Mouse (Mus musculus): ENCODE results near the gene Ttc4.

The Ttc4 gene

DNA sequence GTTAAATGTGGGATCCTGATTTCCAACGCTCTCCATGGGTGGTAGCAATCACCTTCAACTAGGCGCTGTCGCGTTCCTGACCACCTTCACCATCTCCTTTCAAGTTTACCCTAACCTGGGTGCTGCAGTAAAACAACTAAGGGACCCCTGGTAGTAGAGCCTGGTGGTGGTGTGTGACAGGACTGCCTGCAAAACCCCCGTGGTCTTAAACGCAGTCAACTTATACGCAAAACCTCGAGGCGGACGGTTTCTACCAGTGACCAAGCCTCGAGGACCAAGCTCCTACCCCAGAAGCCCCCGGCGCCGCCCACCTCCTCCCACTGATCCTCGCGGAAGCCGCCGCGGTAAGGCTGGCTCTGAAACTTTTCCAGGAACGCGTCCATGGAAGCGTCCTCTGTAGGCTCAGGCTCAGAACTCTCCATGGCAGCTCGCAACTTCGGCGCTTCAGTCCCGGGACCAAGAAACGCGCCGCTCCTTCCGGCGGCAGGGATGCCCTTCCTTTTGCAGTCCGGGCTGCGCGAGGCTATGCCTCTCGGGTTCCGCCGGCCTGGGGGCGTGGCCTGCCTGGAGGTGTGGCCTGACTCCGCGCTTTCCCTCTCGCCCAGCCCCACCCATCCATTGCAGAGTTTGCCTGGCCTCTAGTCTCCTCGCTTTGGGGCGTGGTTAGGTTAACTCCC, at the start of gene Ttc4:
Gene Ttc4, minus strand, starts transcription at position 503 of the 677 bp plus-strand sequence.
- peak; percentile 61 for DNase-seq (ENCODE audit: extremely low spot score, low read depth, low spot score)

DNA sequence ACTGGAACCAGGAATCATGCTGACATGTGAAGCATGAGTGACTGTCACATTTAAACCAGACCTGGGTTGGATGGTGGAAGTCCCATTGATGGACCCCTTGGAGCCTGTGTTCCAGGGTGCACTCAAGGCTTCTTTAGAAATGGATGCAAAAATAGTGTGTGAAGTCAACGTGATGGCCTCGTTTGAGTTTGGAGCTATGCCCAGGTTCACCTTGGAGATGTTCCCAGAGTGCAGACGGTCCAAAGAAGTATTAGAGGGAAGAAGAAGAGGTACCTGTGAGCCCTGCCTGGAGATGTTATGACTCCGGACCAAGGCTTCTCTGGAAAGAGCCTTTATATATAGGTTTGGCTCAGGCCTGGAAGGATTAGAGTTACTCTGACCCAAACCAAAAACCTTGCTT, 41.9 kb upstream of the Ttc4 start:
- no peak for DNase-seq (ENCODE audit: extremely low spot score, low read depth, low spot score)

DNA sequence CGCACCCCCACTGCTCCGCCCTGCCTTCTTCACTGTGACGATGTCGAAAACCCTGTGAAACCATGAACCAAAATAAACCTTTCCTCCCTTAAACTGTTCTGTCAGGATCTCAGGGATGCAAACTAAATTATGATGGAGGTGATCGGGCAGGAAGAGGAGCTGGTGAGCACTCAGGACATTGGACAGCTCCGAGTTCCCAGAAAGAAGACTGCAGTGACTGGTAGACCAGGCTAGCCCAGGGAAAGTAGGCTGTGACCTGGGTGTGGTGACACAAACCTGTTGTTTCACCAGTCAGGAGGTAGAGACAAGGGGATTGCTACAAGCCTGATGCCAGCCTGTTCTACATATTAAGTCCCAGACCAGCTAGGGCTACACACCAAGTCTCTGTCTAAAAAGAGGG, 34.9 kb upstream of the Ttc4 start:
- no peak for DNase-seq (ENCODE audit: extremely low spot score, low read depth, low spot score)

DNA sequence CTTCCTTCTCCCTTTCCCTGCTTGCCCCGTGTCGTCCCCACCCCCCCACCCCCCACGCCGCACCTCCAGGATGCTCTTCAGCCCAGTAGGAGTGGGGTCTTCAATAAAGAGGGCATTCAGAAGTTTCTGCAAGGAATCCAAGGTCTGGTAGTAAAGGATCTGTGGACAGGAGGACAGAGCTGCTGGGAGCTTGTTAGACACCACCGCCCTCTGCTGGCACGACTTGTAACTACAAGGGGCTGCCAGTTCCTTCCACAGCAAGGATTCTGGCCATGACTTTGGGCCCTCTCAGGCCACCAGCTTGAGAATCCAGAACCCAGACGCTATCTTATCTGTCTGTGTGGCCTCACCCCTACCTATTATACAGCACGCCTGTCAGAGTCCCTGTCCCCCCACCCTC, 29.7 kb upstream of the Ttc4 start:
- DNase-seq (ENCODE audit: extremely low spot score, low read depth, low spot score) = no peak

DNA sequence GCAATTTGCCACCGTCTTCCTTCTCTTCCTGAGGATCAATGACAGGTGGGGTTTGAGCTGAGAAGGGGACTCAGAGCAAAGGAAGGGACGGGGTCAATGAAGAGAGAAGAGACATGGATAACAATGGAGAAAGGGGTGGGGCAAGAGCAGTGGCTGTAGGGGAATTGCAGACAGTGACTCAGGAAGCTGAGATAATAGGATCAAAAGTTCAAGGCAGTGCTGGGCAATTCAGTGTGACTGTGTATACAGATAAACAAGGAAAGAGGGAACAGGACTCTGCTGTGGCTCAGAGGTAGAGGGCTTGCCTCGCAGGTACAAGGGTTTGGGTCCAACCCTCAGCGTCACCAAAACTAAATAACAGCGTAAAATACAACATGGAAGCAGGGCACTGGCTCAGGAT, 29.2 kb upstream of the Ttc4 start:
- no peak for DNase-seq (ENCODE audit: extremely low spot score, low read depth, low spot score)

DNA sequence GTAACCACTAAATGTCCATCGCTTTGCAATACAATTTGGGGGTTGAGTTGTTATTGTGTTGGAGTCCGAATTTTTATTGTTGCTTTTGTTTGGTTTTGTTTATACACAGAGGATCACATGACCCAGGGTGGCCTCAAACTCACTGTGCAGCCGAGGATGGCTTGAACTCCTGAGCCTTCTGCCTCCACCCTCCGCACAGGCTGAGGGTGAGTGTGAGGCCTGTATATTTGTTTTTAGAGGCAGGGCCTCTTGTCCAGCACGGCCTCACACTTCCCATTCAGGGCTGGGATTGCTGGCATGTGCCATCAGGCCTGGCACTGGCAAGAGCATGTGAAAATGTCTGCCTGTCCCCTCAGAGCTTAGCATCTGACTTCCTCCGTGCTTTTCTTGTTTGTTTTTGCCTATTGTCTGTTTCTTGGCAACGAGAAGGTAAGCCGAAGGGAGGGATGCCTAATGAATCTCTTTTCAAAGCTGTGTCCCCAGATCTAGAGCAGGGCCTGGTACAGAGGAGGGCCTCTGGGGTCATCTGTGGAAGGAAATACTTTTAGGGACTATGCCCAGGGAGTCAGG, 26.4 kb upstream of the Ttc4 start:
- DNase-seq (ENCODE audit: extremely low spot score, low read depth, low spot score) = no peak

DNA sequence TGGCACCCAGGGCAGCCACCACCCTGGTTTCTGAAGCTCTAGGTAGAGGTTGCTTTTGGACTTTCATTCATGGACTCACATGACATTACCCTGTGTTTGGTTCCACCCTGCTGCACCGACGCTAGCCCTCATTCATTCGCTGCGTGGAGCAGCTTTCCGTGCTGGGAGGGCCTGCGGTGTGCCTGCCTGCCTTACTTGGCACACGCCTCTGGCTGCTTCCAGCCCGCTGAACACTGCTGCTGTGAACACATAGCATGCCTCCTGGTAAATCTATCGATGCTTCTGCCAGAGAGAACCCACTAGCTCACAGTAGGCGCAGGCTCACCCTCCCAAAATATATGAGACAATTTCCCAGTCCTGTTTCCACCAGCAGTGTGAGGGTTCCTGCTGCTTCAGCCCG, 25.7 kb upstream of the Ttc4 start:
- no peak for DNase-seq (ENCODE audit: extremely low spot score, low read depth, low spot score)

DNA sequence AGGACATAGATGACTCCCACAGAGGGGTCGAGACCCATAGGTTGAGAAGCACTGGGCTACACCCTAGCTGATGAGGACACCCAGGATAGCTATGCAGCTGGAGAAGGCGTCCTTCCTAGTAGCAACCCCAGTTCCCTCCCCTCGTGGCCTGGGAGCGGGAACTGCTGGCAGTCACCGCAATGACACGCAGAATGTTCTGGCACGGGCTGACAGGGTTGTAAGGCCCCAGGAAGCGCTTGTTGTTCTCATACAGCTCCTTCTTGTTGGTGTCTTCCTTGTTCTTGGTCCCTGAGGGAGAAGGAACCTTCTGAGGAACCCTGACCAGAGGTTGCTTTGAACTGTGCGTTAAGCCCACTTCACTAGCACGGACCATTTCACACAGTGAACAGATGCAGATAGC, 25.2 kb upstream of the Ttc4 start:
- DNase-seq (ENCODE audit: extremely low spot score, low read depth, low spot score) = no peak

DNA sequence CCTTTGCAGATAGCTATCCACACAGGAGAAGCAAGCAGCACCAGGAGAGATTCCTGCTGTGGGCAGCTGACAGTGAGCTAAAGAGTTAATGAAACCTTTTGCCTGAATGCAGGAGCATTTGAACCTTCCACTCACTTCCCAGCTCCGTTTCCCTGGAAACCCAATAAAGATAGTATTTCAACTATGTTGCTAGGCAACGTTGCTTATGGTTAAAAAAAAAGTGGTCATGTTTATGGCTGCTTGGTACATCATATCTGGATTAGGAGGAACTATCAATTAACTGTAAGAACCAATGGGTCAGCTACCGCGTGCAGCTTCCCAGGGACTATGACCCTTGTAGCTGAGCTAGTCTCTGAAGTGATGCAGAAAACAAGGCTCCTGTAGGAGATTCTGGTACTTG, 22.1 kb upstream of the Ttc4 start:
- DNase-seq (ENCODE audit: extremely low spot score, low read depth, low spot score) = no peak

DNA sequence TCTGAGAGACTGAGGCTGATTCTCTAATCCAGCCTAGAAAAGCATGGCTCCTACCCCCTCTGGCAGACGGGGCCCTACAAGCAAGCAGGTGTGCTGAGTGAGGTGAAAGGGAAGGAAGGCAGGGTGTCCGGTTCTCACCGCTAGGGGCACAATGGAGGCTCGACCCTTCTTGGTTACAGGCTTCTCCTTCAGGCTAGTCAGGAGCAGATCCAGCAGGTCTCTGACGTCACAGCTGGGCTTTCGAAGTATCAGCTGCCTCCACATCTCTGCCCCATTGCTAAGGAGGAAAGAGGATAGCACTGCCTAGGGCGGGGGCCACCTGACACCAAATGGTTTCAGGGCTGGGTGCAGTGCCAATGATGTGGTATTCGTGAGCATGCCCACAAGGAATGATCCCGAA, 21.2 kb upstream of the Ttc4 start:
- peak; percentile 42 for DNase-seq (ENCODE audit: extremely low spot score, low read depth, low spot score)

DNA sequence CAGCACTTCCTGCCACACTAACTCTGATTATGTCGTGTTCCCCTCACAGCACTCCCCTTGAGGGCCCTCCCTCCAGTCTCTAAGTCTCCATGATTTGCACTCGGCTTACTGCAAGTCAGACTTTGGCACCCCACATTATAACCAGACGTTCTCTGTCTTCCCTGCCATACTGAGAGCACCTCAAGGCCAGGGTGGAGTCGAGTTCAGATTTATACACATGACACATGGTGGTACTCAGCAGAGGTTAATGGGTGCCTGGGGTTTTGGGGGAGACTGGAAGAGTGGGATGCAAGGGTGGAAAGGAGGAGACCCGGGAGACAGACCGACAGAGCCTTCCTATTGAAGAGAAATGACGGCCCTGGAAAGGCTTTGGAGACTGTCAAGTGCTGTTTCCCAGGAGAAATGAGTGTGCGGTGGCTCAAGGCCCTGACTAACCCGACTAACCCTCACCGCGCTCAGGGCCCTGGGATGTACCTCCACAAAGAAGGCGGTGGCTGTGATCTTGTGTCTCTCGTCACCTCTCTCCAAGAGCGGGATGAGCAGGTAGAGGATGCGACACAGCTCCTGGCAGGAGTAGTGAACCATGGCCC, 15.2 kb upstream of the Ttc4 start:
- no peak for DNase-seq (ENCODE audit: extremely low spot score, low read depth, low spot score)

DNA sequence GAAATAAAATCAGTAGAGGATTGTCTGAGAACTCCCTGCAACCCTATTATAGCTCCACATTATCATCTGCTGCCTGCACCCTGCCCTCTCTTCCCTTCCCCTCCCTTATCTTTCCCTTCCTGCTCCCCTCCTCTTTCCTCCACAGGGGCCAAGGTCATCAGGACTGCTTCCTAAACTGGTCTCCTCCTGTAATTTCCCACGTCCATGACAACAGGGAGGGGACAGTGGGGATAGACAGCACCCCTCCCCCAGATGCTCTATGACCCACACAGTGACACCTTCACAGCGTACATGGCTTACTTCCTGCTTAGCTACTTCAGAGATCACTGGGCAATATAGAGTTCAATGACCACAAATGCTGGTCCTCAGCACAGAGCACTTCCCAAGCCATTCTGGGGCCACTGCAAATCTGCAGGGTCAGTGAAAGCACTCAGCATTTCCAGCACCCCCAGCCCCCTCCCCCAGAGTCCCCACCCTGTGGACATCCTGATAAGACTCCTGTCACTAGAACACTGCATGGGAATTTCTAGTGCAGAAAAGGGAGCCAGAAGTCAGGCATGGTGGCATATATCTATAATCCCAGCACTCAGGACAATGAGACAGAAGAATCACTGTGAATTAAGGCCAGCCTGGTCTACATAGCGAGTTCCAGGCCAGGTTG, 10.0 kb upstream of the Ttc4 start:
- no peak for DNase-seq (ENCODE audit: extremely low spot score, low read depth, low spot score)

DNA sequence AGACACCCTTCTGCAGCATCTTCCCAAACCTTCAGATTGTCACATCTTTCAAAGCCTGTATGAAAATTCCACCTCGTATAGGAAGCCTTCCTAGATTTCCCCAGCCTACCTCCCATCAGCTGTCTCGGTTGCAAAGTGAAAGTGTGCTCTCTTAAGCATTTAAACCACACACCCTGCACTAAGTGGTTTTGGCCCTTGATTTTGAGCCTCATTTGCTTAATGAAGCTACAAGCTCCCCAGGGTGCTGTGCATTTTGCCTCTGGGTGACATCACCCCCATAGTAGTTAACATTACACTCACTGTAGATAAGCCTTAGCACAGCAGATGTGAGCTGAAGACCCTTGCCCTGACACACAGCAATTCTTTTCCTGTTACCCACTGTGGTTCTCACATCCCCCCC, 2.2 kb upstream of the Ttc4 start:
- DNase-seq (ENCODE audit: extremely low spot score, low read depth, low spot score) = no peak

DNA sequence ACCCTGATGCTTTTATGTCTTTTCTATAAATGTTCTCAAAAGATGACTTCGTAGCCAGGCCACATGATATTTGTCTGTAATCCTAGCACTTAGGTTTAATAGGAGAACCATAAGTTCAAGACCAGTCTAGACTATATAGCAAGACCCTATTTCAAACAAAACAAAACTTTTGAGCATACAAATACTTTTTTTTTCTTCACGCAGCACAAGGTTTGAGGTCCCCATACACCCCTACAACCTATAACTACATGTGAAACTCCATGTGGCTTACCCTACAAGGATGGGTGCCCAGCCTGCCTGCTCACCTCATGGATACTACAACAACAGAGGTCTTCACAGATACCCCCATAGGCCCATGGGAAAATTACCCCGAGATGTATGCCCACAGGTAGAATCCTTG, 408 bp upstream of the Ttc4 start:
- no peak for DNase-seq (ENCODE audit: extremely low spot score, low read depth, low spot score)

DNA sequence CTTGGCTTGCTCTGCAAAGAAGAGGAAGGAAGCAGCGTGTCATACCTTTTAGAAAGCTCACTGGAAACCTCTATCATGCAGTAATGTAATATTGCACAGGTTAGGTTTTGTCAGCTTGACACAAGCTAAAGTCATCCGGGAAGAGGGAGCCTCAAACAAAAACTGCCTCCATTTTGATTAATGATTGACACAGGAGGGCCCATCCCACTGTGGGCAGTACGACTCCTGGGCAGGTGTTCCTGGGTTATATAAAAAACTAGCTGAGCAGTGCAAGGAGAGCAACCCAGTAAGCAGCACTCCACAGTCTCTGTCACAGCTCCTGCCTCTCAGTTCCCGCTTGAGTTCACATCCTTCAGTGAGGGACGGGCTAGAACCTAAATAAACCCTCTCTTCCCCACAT, 2.0 kb downstream of the Ttc4 start:
- no peak for DNase-seq (ENCODE audit: extremely low spot score, low read depth, low spot score)

DNA sequence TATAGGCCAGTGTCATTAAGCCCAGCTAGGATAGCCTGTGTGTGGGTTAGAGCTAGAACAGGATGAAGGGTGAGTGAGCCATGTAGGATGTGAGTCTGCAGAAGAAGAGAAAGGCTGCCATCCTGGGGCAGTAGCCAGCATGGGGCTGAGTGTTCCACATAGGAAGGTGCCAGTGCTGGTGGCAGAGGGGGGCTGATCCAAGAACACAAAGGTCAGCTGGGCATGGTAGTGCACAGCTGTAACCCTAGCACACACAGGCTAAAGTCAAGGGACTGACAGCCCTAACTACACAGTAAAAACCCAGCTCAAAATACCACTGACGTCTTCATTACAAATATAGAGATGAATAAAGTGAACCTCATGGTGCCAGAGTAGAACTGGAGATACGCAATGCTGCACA, 12.2 kb downstream of the Ttc4 start:
- no peak for DNase-seq (ENCODE audit: extremely low spot score, low read depth, low spot score)

DNA sequence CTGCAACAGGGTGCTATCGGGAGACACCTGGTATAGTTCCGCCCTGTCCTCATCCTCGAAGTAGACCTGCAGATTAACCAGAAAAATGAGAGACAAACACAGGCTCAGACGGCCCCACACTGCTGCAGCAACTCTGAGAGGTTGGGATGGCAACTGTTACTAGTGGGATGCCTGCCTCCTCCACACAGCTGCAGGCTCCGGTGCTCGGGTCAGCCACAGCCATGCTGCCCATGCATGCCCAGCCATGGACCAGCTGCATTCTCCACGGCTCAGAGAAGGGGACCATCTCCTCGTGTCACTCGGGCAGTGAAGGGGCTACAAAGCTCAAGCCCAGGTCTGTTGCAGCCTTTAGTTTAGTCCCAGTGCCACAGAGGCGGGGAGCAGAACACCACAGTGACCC, 13.1 kb downstream of the Ttc4 start:
- DNase-seq (ENCODE audit: extremely low spot score, low read depth, low spot score) = no peak

DNA sequence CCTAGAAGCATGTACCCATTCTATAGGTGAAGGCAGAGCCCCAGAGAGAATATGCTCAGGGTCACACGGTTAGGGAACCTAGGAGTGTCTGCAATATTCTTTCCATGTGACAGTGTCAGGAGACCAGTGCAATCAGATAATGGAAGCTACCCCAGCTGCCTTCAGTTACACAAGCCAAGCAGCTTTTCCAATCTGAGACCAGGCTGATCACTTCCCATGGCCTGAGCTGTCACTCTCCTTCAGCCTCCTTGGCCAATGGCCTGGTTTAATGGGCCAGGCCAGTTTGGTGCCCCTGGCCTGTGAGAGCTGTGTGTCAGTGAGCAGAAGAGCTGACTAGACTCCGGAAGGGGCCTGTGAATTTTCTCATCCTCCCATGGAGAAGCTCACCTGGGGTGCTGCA, 13.5 kb downstream of the Ttc4 start:
- no peak for DNase-seq (ENCODE audit: extremely low spot score, low read depth, low spot score)

DNA sequence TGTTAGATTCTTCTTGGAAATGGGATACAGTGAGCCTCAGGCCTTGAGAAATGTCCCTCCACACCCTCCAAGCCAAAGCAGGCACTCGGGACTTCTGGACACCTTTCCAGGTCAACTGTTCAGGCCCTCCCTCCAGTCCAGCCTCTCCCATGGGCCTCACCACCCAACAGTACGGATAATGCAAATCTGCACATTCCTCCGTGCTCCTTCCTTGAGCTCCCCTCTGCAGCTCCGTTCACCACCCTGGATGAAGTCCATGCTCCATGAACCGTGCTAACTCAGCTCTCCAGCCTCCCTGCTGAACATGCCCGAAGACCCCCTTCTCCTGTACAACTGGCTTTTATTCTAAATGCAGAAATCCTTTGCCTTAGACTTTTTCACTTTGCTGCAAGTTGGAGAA, 14.0 kb downstream of the Ttc4 start:
- DNase-seq (ENCODE audit: extremely low spot score, low read depth, low spot score) = no peak

DNA sequence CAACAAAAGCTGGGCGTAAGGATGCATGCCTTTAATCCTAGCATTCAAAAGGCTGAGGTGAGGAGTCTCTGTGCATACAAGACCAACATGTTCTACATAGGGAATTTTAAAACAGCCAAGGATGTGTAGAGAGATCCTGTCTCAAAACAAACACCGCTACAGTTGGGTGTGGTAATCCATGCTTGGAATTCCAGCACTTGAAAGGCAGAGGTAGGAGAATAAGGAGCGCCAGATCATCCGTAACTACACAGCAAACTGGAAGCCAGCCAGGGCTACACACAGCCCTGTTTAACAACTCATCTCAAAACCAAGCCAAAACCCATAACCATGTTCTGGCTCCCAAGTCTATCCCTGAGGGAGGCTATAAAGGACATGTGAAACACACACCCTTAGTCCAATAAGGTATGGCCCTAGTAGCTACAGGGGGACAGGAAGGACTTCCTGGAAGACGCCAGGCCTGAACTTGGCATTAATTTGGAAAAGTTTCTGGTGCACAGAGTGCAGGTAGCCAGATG, 14.7 kb downstream of the Ttc4 start:
- DNase-seq (ENCODE audit: extremely low spot score, low read depth, low spot score) = no peak

DNA sequence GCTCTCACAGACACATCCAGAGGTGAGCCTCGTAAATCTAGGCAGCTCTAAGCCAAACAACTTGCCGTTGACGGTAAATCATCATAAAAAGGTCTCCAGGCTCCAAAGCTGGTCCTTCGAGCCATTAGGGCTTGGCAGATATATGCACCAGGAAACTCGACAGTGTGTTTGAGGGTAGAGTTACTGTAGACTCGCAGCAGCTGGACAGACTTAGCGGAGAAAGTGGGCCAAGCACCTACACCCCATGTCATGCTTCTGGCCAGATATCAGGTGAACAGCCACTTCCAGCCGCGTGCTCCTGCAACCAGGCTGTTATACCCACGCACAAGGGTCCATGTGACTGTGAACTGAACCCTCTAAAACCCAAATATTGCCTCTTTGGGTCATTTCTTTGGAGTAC, 23.1 kb downstream of the Ttc4 start:
- DNase-seq (ENCODE audit: extremely low spot score, low read depth, low spot score) = no peak

DNA sequence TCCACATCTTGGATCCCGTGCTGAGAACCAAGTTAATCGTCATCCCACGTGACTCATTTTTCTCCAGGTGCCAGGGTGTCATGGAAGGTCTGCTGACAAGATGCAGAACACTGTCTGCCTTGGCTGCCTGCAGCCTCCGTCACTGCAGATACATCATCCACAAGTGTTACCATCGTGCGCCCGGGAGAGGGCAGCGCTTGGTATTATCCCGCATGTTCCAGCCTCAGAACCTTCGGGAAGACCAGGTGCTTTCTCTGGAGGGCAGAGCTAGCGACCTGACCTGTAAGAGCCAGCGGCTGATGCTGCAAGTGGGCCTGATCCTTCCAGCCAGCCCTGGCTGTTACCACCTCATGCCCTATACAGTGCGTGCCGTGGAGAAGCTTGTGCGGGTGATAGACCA, 25.7 kb downstream of the Ttc4 start:
- no peak for DNase-seq (ENCODE audit: extremely low spot score, low read depth, low spot score)

All from hindlimb bud, embryonic 11.5 days (tissue).